Mouse (Mus musculus): Measurements from ENCODE around the gene Dnaja3. TPM values are rescaled to one million over a fixed set of nuclear protein-coding genes. Genes with fewer than 3 reads are reported as not detected.
A peak's percentile ranks its signal among the peaks of the same experiment; 100 is the strongest.
"Not testable (repeated sequence)": the region's sequence is repeated elsewhere in the genome, so short reads cannot be mapped to it uniquely, and the experiment has no call there.

Dnaja3 gene
- total RNA-seq, 2 experiments from 2014 or later, result 78.6 to 83.5 TPM

DNA sequence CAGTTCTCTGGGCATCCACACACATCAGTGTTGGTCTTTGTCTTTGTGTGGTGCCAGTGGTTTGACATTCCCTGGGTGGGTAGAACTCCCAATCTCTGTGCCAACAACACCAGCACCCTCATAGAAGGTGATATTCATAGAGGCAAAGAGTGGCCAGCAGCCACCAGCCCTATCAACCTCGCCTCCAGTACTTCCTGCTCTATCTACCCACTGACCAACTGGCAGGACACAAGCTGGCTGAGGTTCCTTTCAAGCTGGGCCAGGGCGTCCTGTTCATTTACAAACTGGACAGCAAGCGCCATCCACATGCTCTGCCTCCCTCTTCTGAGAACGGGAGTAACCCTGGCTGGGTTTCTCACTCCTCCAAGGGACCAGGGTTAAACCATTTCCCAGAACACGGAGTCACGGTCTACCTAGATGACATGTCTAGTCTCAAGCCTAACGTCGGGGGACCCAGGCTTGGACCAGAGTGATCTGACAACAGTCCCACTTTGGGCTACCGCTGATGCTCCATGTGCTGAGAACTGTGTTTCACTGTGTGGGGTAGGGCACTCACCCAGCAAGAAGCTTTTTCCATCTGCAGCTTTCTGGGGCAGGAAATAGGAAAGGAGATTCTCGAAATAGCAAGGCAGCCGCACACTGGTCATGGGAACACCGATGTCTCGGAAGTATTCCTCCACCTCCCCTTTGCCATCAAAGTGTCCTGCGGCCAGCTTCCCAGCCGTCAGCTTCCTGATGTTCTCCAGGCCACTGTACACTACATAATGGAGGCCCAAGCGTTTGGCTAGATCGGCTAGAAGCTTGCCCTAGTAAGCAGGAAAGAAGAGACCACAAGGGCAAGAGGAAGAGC lies 74.3 kb downstream of the Dnaja3 start:
- no peak for DNase-seq (ENCODE audit: low spot score in 2 of 2)

DNA sequence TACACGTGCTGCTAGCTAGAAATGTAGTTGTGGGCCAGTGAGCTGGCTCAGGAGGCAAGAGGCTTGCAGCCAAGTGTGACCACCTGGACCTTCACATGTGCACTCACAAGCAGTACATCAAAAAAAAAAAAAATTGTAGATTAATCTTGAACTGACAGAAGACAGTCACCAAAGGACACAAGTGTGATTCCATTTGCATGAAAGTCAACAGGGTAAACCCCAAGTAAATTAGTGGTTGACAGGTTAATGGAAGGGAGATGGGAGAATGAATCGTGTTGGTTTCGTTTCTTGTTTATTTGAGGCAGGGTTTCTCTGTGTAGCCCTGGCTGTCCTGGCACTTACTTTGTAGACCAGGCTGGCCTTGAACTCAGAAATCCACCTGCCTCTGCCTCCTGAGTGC lies 78.1 kb downstream of the Dnaja3 start:
- no peak for DNase-seq (ENCODE audit: low spot score in 2 of 2)

DNA sequence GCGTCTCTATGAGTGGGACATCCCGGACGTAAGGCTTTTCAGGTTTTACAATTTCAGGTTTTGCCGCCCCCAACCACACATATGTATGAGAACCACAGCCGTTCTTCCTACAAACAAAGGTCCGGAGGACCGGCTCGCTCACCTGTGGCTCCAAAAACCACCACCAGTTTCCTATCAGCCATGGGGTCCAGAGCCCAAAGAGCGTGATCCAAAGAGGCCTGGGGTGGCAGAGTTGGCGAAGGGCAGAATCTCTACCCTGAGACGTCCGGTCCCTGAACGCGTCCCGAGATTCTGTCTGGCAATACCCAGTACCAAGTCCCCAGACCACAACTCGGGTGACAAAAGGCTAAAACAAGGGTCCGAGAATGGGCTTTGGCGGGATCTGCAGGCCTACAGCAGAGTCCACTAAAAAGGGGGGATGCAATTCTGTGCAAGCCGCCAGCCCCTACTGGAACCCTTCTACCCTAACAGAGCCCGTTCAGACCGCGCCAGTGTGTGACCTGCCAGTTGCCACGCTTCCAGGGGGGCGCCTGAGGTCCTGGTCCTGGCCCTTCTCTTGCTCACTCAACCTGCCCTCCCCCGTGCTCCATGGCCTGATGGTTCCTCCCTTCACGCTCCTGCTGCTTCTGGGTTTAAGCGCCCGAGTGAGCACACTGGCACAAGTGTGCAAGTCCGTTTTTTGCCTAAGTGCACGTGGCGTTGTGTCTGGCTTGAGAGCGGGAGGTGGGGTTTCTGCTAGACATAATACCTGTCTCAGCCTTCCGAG lies 79.1 kb downstream of the Dnaja3 start, which contains the start of gene Nmral1:
Gene Nmral1, minus strand, starts transcription at position 604 of the 766 bp plus-strand sequence.
- peak; percentile 23 to 46 for DNase-seq (ENCODE audit: low spot score in 2 of 2)

DNA sequence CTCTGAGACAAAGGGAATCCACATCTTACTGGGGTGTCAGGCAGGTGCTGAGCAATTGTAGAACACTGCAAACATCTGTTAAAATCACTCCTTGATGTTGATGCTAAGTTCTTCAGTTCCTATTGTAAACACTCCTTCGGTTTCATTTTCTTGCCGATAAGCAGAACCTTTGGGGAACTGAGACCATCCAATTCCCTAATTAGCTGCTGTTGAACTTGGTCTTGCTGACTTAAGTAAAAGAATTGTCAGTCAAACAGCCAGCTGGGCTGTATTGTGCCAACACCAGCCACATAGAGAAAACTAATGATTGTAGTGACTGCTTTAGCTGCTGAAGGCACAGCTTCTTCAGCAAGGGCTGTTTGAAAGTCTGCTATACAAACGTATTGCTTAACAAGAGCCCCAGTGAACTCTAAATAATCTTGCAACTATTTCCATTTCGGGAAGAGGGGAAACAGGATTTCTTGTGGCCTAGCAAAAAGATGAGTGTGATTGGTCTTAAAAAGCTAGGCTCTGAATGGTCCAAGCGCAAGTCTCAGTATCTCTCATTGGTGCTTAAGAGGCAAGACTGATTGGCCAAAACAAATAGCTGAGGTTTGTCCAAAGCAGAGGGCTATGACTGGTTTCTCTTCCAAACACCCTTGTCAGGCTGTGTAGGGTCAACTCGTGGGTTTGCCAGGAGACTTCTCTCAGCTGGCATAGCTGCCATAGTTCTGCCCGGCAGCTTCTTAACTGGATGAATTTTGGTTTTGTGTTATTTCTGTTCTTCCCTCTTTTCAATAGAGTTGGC lies 82.5 kb downstream of the Dnaja3 start:
- no peak for DNase-seq (ENCODE audit: low spot score in 2 of 2)

DNA sequence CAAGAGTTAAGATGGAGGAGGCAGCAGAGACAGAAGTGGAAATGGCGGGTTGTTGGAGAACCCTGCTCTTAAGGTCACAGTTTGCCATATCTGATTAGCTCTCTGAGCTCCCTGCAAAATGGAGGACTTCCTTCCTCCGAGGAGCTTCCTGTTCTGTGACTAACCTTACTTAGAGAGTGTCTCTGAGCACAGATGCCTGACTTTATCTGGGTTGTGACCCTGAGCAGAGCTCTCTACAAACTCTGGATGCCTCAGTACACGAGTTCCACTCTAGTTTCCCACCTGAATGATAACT lies 83.1 kb downstream of the Dnaja3 start:
- DNase-seq (ENCODE audit: low spot score in 2 of 2), result no peak

DNA sequence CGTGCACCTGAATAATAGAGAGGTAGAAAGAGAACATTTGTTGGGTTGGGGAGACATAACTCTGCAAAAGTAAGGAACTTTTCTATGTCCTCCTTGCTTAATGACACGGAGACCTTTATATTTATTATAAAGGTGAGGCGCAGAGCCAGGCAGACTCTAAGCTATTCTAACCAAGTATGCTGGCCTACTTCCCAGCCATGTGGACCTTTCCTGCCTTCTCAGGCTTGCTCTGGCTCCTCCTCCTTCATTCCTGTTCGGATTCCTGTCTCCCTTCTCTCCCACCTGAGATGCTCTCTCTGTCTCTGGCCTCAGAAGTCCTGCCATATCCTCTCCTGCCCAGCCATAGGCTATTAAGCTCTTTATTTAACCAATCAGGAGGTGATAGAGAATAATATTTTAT lies 85.5 kb downstream of the Dnaja3 start:
- no peak for DNase-seq (ENCODE audit: low spot score in 2 of 2)

DNA sequence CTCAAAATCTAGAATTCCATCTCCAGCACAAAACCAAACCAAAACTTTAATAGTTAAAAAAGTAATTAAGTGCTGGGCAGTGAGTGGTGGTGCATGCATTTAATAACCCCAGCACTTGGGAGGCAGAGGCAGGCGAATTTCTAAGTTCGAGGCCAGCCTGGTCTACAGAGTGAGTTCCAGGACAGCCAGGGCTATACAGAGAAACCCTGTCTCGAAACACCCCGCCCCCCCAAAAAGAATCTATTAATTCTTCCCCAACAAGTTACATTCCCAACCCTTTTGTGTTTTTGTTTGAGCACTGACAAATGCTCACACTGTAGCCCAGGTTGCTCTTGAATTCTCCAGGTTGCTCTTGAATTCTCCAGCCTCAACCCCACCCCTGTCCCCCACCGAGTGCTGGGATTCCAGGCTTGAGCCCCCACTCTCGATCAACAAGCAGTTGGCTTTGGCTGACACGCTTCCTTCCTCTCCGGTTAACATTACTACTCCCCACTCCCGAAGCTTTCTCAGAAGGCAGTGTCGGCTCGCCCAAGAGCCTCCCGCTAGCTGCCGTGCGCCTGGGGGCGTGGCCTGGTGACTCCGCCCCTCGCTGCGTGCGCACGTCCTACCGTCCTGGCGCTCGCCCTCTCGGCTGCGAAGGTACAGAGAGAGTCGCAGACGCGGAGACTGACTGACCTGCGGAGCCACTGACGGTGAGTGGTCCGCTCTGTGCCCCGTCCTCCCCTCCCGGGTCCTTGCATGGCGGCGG lies 86.2 kb downstream of the Dnaja3 start, which contains the start of gene Hmox2:
Gene Hmox2, plus strand, starts transcription at position 582 of the 748 bp plus-strand sequence.
- peak; percentile 87 to 91 for DNase-seq (ENCODE audit: low spot score in 2 of 2)

DNA sequence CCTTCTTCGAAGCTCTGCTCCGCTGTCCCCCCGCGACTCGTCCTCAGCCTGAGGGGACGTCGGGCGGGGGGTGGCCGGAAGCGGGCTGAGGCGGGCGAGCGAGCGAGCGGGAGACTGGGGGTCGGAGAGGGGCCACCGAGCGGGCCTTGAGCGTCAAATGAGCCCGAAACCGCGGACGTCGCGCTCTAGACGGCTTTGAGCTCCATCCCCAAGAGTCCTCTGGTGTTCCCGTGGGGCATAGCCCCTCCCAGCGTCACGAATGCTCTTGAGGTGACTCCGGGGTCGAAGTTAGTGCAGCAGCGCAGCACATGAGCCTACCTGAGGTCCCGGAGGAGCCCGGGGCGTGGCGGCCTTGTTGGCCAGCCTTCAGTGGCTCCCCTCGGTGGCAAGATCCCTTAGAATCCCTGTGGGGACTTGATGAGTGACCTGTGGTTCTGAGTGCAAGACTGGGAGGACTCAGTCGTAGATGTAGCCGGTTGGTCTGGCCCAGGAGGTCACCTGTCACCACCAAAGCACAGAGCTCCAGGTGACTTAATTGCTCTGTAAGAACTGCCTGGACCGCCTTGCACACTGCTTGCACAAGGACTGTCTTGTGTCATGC lies 86.8 kb downstream of the Dnaja3 start:
- peak in 1 of 2 experiments; percentile 17 for DNase-seq (ENCODE audit: low spot score in 2 of 2)

DNA sequence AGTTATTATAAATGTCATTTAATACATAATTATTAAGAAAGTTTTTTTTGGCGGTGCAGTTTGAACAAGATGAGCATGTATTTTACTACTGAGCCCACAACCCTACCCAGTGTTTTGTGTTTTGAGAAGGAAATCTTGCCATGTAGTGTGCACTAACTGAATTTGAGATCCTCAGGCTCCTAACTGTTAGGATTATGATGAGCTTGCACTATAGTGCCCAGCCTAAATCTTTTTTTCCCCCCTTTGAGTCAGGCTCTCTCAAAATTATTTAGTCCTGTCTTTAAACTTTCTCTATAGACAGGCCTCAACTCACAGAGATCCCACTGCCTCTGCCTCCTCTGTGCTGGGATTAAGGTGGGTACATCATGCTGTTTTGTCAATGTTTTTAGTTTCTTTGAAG lies 87.7 kb downstream of the Dnaja3 start:
- DNase-seq (ENCODE audit: low spot score in 2 of 2), result no peak

DNA sequence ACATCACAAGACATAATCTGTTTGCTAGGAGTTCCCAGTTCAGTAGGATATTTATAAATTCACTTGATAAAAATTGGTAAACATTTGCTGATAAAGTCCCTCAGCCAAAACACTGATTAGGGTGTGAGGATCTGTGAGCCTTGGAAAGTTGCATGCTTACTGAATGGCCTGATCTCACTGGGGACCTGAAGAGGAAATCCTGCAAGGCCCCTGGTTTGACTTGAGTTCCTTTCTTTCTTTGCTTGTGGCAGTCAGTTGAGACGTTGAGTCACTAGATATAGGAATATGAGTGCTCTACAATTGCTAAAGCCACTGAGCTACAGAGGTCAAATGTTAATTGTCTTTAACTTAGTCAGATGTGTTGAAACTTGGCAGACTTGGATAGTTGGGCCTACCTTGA lies 88.2 kb downstream of the Dnaja3 start:
- no peak for DNase-seq (ENCODE audit: low spot score in 2 of 2)

DNA sequence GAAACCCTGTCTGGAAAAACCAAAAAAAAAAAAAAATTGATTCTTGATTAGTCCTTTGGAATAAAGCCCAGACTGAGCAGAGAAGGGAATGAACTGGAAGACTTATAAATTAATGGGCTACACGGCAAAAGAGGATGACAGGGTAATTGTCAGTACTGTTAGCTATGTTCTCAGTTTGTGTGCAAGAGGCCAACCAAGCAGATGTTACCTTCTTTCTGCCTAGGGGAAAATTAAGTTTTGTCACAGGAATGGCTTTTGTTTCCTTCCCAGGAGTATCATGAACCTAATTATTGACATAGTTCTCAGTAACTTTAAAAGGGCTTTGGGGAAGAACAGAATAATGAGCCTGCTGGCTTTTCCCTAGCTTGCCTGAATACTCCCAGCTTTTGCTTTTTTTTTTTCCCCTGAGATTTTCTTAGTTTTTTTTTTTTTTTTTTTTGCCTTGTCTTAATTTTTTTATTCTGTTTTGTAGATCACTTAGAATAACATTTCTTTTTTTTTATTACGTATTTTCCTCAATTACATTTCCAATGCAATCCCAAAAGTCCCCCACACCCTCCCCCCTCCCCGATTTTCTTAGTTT lies 91.1 kb downstream of the Dnaja3 start:
- no peak for DNase-seq (ENCODE audit: low spot score in 2 of 2)

DNA sequence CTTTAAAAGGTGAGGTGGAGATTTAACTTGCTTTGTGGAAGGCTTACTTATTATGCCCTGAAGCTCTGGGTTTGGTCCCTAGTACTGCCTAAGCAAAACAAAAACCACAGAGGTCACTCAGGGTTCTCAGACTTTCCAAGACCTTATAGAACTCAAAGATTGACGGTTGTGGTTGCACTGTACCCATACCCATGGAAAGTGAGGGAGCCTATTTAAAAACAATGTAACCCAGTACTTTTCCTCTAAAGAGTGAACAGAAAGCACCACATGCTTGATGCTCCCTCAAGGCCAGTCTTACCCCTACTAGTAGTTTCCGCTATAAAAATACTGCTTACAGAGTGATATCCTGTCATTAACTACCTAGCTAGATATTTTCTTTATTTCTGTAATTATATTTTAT lies 96.5 kb downstream of the Dnaja3 start:
- no peak for DNase-seq (ENCODE audit: low spot score in 2 of 2)

DNA sequence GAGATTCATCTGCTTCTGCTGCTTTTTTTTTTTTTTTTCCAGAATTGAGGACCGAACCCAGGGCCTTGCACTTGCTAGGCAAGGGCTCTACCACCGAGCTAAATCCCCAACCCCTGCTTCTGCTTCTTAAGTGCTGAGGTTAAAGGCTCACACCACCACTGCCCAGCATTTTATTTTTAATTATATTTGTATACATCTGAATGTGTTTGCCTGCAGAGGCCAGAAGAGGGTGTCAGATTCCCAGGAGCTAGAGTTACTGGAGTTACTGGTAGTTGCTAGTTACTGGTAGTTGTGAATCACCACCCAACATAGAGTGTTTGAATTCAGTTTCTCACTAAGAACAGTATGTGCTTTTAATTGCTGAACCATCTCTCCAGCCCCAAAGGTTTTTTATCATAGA lies 100.2 kb downstream of the Dnaja3 start:
- no peak for DNase-seq (ENCODE audit: low spot score in 2 of 2)

DNA sequence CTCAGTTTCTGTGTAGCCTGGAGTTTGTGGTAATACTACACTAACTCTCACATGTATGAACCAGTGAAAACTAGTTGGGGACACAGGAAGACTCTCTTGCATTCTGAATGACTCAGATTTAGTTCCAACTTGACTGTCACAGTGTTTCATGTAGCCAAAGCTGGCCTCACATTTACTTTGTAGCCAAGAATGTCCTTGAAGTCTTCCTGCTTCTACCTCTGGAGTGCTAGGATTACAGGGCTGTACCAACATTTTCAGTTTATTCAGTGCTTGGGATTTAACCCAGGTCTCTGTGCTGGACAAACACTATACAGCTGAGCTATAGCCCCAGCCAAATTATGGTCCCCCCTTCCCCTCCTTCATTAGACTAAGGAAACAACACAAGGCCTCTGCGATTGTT lies 102.4 kb downstream of the Dnaja3 start:
- no peak for DNase-seq (ENCODE audit: low spot score in 2 of 2)

DNA sequence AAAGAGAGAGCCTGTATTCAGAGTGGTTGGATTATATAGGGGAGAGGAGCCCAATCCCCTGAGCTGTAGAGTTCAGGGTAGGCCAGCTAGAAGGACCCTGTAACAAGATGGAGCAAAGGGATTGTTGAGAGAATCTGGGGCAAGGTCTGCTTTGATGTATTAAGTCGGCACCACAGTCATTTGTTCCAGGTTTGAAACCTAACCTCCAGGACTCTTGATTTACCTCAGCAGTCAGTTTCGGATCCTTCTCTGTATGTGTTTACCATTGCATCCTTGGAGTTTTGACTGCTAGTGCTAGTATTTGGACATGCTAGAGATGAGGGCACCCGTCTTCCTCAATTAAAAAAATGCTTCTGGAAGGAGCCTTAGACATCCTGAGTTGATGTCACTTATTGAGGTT lies 112.4 kb downstream of the Dnaja3 start:
- no peak for DNase-seq (ENCODE audit: low spot score in 2 of 2)

DNA sequence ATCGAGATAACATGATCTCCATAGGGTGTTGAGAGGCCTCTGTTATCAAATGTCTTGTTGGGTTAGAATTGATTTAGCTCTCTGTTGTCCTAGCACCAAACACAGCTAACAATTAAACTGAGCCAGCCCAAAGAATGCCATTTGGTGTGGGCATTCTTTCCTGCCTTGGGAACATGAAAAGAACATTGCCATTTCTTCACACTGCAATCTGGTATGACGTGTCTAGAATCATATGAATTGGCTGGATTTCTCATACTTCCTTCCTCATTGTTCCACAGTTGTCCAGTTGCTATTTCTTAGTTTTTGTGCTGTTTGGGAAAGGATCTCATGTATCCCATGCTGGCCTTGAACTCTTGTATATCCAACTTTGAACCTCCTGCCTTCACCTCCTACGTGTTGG lies 114.3 kb downstream of the Dnaja3 start:
- DNase-seq (ENCODE audit: low spot score in 2 of 2), result no peak

DNA sequence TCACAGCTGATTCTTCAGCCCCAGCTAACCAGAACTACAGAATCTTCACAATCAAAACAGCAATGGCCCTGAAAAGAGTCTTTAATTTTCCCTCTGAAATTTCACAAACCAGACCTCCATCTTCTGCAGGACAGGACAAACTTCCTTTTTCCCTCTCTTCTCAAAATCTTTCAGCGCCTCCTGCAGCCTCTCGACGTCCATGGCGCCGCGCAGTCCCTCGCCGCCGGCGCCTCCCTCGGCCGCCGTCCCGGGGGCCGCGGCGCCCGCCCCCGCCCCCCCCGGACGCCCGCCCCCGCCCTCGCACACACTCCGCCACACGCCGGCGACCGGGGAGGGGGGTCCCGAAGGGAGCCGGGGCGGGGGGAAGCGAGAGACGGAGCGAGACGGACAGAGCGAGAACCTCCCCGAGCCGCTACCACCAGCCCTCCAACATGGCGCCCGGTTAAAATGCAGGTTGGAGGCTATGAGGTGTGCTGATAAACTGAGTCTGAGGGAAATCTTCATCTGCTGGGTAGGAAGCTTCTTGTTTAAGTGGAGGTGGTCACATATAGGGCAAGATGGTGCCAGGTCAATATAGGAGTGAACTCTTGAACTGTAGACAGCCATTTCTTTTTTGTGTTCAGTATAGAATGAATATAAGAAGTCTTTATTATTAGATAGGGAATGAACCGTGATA lies 117.0 kb downstream of the Dnaja3 start:
- DNase-seq (ENCODE audit: low spot score in 2 of 2), result not testable (repeated sequence)
